Mouse (Mus musculus) intestine, embryonic 14.5 days (tissue): ENCODE results near the gene Gm7534. TPM values are rescaled to one million over a fixed set of nuclear protein-coding genes. Genes with fewer than 3 reads are reported as not detected.
"Not testable (repeated sequence)": the region's sequence is repeated elsewhere in the genome, so short reads cannot be mapped to it uniquely, and the experiment has no call there.

Source experiments
- ATAC-seq: fragments of 200-750 bp; cut with Nextera tagmentation; replicated peaks from 2 replicates; pipeline ENCODE4 v1.8.0; 2017; ENCODE audit warnings: low read depth, moderate number of reproducible peaks, moderate TSS enrichment, moderate library complexity; ENCODE audit not compliant: low FRiP score, low TSS enrichment
- DNase-seq: peaks from one replicate; pipeline ENCODE4 v3.0.0-alpha.2; 2018; ENCODE audit warnings: low spot score
- H3K27ac ChIP-seq: fragments of 300-500 bp; sonication (generic); 2 replicates; pipeline ENCODE4 v1.5.1; 2014; ENCODE audit warnings: low read depth, mild to moderate bottlenecking, control low read depth
- H3K27me3 ChIP-seq: fragments of 300-500 bp; sonication (generic); replicated peaks from 2 replicates; pipeline ENCODE4 v1.6.1; 2014; ENCODE audit warnings: low read length, control low read depth; ENCODE audit not compliant: control insufficient read depth, insufficient read depth
- H3K36me3 ChIP-seq: fragments of 300-500 bp; sonication (generic); 2 replicates; pipeline ENCODE4 v1.6.1; 2014; ENCODE audit warnings: low read length, control low read depth; ENCODE audit not compliant: control insufficient read depth, insufficient read depth
- H3K4me1 ChIP-seq: fragments of 300-500 bp; sonication (generic); replicated peaks from 2 replicates; pipeline ENCODE4 v1.6.1; 2014; ENCODE audit warnings: low read length, control low read depth, mixed read lengths; ENCODE audit not compliant: control insufficient read depth, insufficient read depth
- H3K4me2 ChIP-seq: fragments of 300-500 bp; sonication (generic); 2 replicates; pipeline ENCODE4 v1.6.1; 2014; ENCODE audit warnings: low read length
- H3K4me3 ChIP-seq: fragments of 300-500 bp; sonication (generic); 2 replicates; pipeline ENCODE4 v1.5.1; 2014; ENCODE audit warnings: low read depth, low read length, control low read depth, mixed read lengths
- H3K9ac ChIP-seq: fragments of 300-500 bp; sonication (generic); 2 replicates; pipeline ENCODE4 v1.6.1; 2014; ENCODE audit warnings: mild to moderate bottlenecking, low read length
- H3K9me3 ChIP-seq: fragments of 300-500 bp; sonication (generic); 2 replicates; pipeline ENCODE4 v1.6.1; 2016; ENCODE audit warnings: low read length, control low read depth; ENCODE audit not compliant: control insufficient read depth
- WGBS: fragments of 180-500 bp; shearing (Covaris S2); extraction: QIAGEN DNeasy Blood & Tissue Kit; methylation state at CpG from one replicate; pipeline ENCODE4 v1.1.7; 2014; 5-methylcytosine and 5-hydroxymethylcytosine counted together
- polyA plus RNA-seq: library from polyadenylated mRNA; unstranded; fragments of >200 nt; fragmentation: Nextera tagmentation; extraction: Ambion mirVana; gene quantifications from 2 replicates; pipeline ENCODE4 v1.2.1, GENCODE M21; 2014

Gene Gm7534
- polyA plus RNA-seq, 1 experiment from 2014 or later, result not detected

DNA sequence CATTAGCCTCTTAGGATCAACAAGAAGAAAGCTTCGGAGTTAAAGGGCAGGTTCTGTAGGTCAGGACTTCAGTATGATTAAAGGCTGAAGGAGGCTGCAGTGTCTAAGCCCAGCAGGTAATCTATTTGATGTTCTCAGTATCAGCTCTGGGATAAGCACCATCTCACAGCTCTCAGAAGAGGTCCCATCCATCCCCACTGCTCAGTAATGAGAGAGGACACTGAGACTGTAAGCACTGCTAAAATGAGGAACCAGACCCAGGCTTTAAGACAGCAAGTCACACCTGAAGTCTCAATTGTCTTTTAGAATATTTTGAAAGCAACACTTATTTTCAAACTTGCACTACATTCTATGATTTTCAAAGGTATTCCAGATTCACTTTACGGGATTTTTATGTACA is 45.2 kb downstream of the Gm7534 start:
- DNase-seq (no peak), ATAC-seq (no peak)
- no peak overlapping the region for H3K4me3 ChIP-seq
- H3K27me3 ChIP-seq, result no peaks in the 10 kb centered on the region
- H3K4me2 ChIP-seq, result no peak overlapping the region
- H3K9me3 ChIP-seq, result no peaks in the 10 kb centered on the region
- H3K4me1 ChIP-seq, result peaks cover 4% of the 10 kb centered on the region; the same call in 1 of the 2 replicates
- 85% methylated on average over 2 of the region's 2 CpGs for WGBS
- peaks cover 12% of the 10 kb centered on the region; the same call in 1 of the 2 replicates for H3K36me3 ChIP-seq
- H3K9ac ChIP-seq, result no peak overlapping the region
- no peak overlapping the region for H3K27ac ChIP-seq

DNA sequence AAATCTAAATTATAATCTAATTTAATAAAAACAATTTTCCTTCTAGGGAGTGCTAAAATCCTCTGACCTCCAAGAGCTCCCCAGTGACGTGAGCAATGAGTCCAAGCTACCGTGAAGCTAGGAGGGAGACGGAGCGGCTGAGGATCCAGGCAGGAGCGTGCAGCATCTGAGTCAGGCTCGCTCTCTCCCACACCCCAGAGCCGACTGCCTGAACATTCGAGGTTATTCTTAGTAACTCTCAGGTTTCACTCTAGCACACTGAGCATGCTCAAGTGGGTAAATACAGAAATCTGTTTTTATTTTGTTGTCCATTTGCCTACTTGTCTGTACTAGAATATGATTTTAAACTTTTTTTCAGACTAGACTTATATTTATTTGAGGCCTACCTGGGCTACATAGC is 46.1 kb downstream of the Gm7534 start:
- H3K27me3 ChIP-seq, result no peaks in the 10 kb centered on the region
- H3K4me2 ChIP-seq, result no peak overlapping the region
- peaks cover 4% of the 10 kb centered on the region; the same call in 1 of the 2 replicates for H3K4me1 ChIP-seq
- ATAC-seq (no peak), DNase-seq (no peak)
- no peak overlapping the region for H3K27ac ChIP-seq
- WGBS, result 65% methylated on average over 8 of the region's 8 CpGs
- no peaks in the 10 kb centered on the region for H3K9me3 ChIP-seq
- H3K36me3 ChIP-seq, result peaks cover 15% of the 10 kb centered on the region; the same call in 1 of the 2 replicates
- no peak overlapping the region for H3K4me3 ChIP-seq
- H3K9ac ChIP-seq, result no peak overlapping the region

- no peak overlapping the region for H3K9ac ChIP-seq
- 90% methylated on average over 10 of the region's 10 CpGs for WGBS
- DNase-seq (no peak), ATAC-seq (no peak)
- H3K36me3 ChIP-seq, result peaks cover 21% of the 10 kb centered on the region
- no peak overlapping the region for H3K4me2 ChIP-seq
- no peak overlapping the region for H3K27ac ChIP-seq
- peaks cover 4% of the 10 kb centered on the region; the same call in 1 of the 2 replicates for H3K4me1 ChIP-seq
- no peaks in the 10 kb centered on the region for H3K27me3 ChIP-seq
- H3K9me3 ChIP-seq, result no peaks in the 10 kb centered on the region
- H3K4me3 ChIP-seq, result no peak overlapping the region
Observed at GRCm38 (mm10) chr4:134155961-134156465, 46.8 kb downstream of the Gm7534 start.

- no peak for ATAC-seq
- WGBS, result 87% methylated on average over 6 of the region's 6 CpGs
Observed at GRCm38 (mm10) chr4:134155531-134155930, 47.3 kb downstream of the Gm7534 start.

GRCm38 (mm10) chr4:134154354-134154753 is 48.5 kb downstream of the Gm7534 start:
- no peak for DNase-seq
- H3K4me1 ChIP-seq, result peaks cover 4% of the 10 kb centered on the region; the same call in 1 of the 2 replicates
- 98% methylated on average over 3 of the region's 3 CpGs for WGBS
- H3K9ac ChIP-seq, result no peak overlapping the region
- no peaks in the 10 kb centered on the region for H3K9me3 ChIP-seq
- H3K27me3 ChIP-seq, result no peaks in the 10 kb centered on the region
- no peak for ATAC-seq
- H3K36me3 ChIP-seq, result peaks cover 32% of the 10 kb centered on the region
- no peak overlapping the region for H3K4me2 ChIP-seq
- no peak overlapping the region for H3K4me3 ChIP-seq
- no peak overlapping the region for H3K27ac ChIP-seq

More at GRCm38 (mm10) chr4:134155531-134155930, 47.3 kb downstream of the Gm7534 start:
- peaks cover 4% of the 10 kb centered on the region; the same call in 1 of the 2 replicates for H3K4me1 ChIP-seq
- H3K4me2 ChIP-seq, result no peak overlapping the region
- DNase-seq, result no peak
- H3K4me3 ChIP-seq, result no peak overlapping the region
- no peak overlapping the region for H3K27ac ChIP-seq
- H3K9ac ChIP-seq, result no peak overlapping the region
- H3K36me3 ChIP-seq, result peaks cover 24% of the 10 kb centered on the region
- H3K9me3 ChIP-seq, result no peaks in the 10 kb centered on the region
- no peaks in the 10 kb centered on the region for H3K27me3 ChIP-seq

DNA sequence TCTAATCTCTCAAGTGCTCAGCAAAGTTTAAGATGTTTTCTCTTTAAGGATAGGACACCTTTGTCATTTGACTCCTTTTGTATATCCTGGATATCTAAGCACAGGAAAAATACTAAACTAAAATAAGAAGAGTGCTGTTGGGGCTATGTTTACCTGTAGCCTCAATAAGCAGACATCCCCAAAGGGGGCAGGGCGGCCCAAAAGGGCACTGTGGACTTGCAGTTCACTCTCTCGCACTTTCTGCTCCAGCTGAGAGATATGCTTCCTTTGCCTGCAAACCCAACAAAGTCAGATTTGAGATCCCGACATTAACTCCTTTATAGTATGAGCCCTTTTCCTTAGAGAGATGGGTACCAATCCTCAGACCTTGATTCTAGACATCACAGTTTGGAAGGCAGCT is 49.1 kb downstream of the Gm7534 start:
- peaks cover 39% of the 10 kb centered on the region for H3K36me3 ChIP-seq
- no peak overlapping the region for H3K4me3 ChIP-seq
- no peak overlapping the region for H3K27ac ChIP-seq
- no peak overlapping the region for H3K4me2 ChIP-seq
- H3K4me1 ChIP-seq, result no peaks in the 10 kb centered on the region
- no peak overlapping the region for H3K9ac ChIP-seq
- no peak for ATAC-seq
- no peaks in the 10 kb centered on the region for H3K9me3 ChIP-seq
- no peak for DNase-seq
- 95% methylated on average over 3 of the region's 3 CpGs for WGBS
- H3K27me3 ChIP-seq, result no peaks in the 10 kb centered on the region

DNA sequence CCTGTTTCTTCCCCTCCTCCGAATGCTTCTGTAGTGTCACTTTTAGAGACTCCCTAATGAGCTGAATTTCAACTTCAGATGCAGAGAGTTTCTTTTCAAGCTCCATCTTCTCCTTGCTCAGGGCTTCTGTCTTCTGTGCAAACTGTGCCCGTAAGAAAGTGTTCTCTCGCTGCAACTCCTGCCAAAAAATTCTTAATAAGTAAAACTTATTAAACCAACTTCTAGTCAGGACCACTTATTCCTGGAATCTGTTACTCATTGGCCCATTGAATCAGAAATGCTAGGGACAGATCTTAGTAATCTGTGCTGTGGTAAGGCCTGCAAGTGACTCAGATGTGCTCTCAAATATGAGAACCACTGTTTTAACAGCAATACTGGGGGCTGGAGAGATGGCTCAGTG is 50.7 kb downstream of the Gm7534 start:
- DNase-seq, result no peak
- 88% methylated on average over 3 of the region's 3 CpGs for WGBS
- H3K36me3 ChIP-seq, result peaks cover 52% of the 10 kb centered on the region
- H3K4me2 ChIP-seq, result no peak overlapping the region
- H3K27me3 ChIP-seq, result no peaks in the 10 kb centered on the region
- no peak overlapping the region for H3K27ac ChIP-seq
- H3K4me1 ChIP-seq, result no peaks in the 10 kb centered on the region
- no peak overlapping the region for H3K9ac ChIP-seq
- H3K4me3 ChIP-seq, result no peak overlapping the region
- no peaks in the 10 kb centered on the region for H3K9me3 ChIP-seq
- no peak for ATAC-seq

- no peak overlapping the region for H3K27ac ChIP-seq
- no peaks in the 10 kb centered on the region for H3K27me3 ChIP-seq
- H3K4me3 ChIP-seq, result no peak overlapping the region
- H3K9ac ChIP-seq, result no peak overlapping the region
- no peaks in the 10 kb centered on the region for H3K4me1 ChIP-seq
- DNase-seq, result no peak
- H3K9me3 ChIP-seq, result no peaks in the 10 kb centered on the region
- WGBS, result 91% methylated on average over 4 of the region's 4 CpGs
- peaks cover 48% of the 10 kb centered on the region for H3K36me3 ChIP-seq
- no peak overlapping the region for H3K4me2 ChIP-seq
- ATAC-seq, result no peak
Observed at GRCm38 (mm10) chr4:134149389-134149788, 53.4 kb downstream of the Gm7534 start.

GRCm38 (mm10) chr4:134144297-134144696 is 58.5 kb downstream of the Gm7534 start:
- not testable (repeated sequence) for H3K4me2 ChIP-seq, H3K4me1 ChIP-seq, ATAC-seq, H3K9me3 ChIP-seq, H3K27me3 ChIP-seq, H3K4me3 ChIP-seq, H3K9ac ChIP-seq, DNase-seq, H3K27ac ChIP-seq
- peaks cover 24% of the 10 kb centered on the region for H3K36me3 ChIP-seq
- WGBS, result 96% methylated on average over 5 of the region's 5 CpGs
